Mouse (Mus musculus): ENCODE results near the gene Sema3f.

The Sema3f gene

GRCm38 (mm10) chr9:107701594-107701993 lies 8.7 kb downstream of the Sema3f start:
- TF ChIP-seq GATA4 (IDR thresholded peaks at IDR 0.05; ENCODE audit: insufficient replicate concordance, low read length), result no peak

GRCm38 (mm10) chr9:107700114-107700571 lies 10.1 kb downstream of the Sema3f start:
- no peak for TF ChIP-seq GATA4 (IDR thresholded peaks at IDR 0.05; ENCODE audit: insufficient replicate concordance, low read length)

GRCm38 (mm10) chr9:107699376-107699980 lies 10.8 kb downstream of the Sema3f start:
- no peak for TF ChIP-seq GATA4 (IDR thresholded peaks at IDR 0.05; ENCODE audit: insufficient replicate concordance, low read length)

- TF ChIP-seq GATA4 (IDR thresholded peaks at IDR 0.05; ENCODE audit: insufficient replicate concordance, low read length), result no peak
Measured at GRCm38 (mm10) chr9:107698611-107699190, 11.6 kb downstream of the Sema3f start.

- TF ChIP-seq GATA4 (IDR thresholded peaks at IDR 0.05; ENCODE audit: insufficient replicate concordance, low read length), result no peak
Measured at GRCm38 (mm10) chr9:107697811-107698521, 12.3 kb downstream of the Sema3f start.

GRCm38 (mm10) chr9:107696845-107697610 lies 13.2 kb downstream of the Sema3f start:
- peak; percentile 54; the same call in 1 of the 2 replicates for TF ChIP-seq GATA4 (IDR thresholded peaks at IDR 0.05; ENCODE audit: insufficient replicate concordance, low read length)

GRCm38 (mm10) chr9:107696106-107696479 lies 14.2 kb downstream of the Sema3f start:
- no peak for TF ChIP-seq GATA4 (IDR thresholded peaks at IDR 0.05; ENCODE audit: insufficient replicate concordance, low read length)

GRCm38 (mm10) chr9:107695441-107696105 lies 14.7 kb downstream of the Sema3f start:
- no peak for TF ChIP-seq GATA4 (IDR thresholded peaks at IDR 0.05; ENCODE audit: insufficient replicate concordance, low read length)

- TF ChIP-seq GATA4 (IDR thresholded peaks at IDR 0.05; ENCODE audit: insufficient replicate concordance, low read length), result no peak
Measured at GRCm38 (mm10) chr9:107694627-107695026, 15.6 kb downstream of the Sema3f start.

- no peak for TF ChIP-seq GATA4 (IDR thresholded peaks at IDR 0.05; ENCODE audit: insufficient replicate concordance, low read length)
Measured at GRCm38 (mm10) chr9:107693433-107693987, 16.8 kb downstream of the Sema3f start.

- no peak for TF ChIP-seq GATA4 (IDR thresholded peaks at IDR 0.05; ENCODE audit: insufficient replicate concordance, low read length)
Measured at GRCm38 (mm10) chr9:107692785-107693184, 17.5 kb downstream of the Sema3f start.

- TF ChIP-seq GATA4 (IDR thresholded peaks at IDR 0.05; ENCODE audit: insufficient replicate concordance, low read length), result no peak
Measured at GRCm38 (mm10) chr9:107690391-107690790, 19.9 kb downstream of the Sema3f start.

- no peak for TF ChIP-seq GATA4 (IDR thresholded peaks at IDR 0.05; ENCODE audit: insufficient replicate concordance, low read length)
Measured at GRCm38 (mm10) chr9:107688939-107689338, 21.3 kb downstream of the Sema3f start.

- no peak for TF ChIP-seq GATA4 (IDR thresholded peaks at IDR 0.05; ENCODE audit: insufficient replicate concordance, low read length)
Measured at GRCm38 (mm10) chr9:107688415-107688814, 21.9 kb downstream of the Sema3f start.

Measured in liver, adult (tissue).